Mouse (Mus musculus) midbrain, embryonic 11.5 days (tissue): ENCODE data around the gene Rbm48. TPM values are rescaled to one million over a fixed set of nuclear protein-coding genes. Genes with fewer than 3 reads are reported as not detected.

Experiments used
- ATAC-seq: fragments of 200-750 bp; cut with Nextera tagmentation; 2 replicates; pipeline ENCODE4 v1.8.0; 2017; ENCODE audit warnings: moderate TSS enrichment, moderate library complexity; ENCODE audit not compliant: low FRiP score
- DNase-seq: peaks from one replicate; pipeline ENCODE4 v3.0.0; 2015; ENCODE audit warnings: low spot score; ENCODE audit errors: missing footprints
- H3K27ac ChIP-seq: fragments of 300-500 bp; sonication (generic); 2 replicates; pipeline ENCODE4 v1.5.1; 2014; ENCODE audit warnings: low read depth, low read length
- H3K27me3 ChIP-seq: fragments of 300-500 bp; sonication (generic); 2 replicates; pipeline ENCODE4 v1.6.1; 2014; ENCODE audit warnings: mild to moderate bottlenecking, low read length, moderate library complexity, mixed read lengths; ENCODE audit not compliant: control insufficient read depth, insufficient read depth
- H3K36me3 ChIP-seq: fragments of 300-500 bp; sonication (generic); 2 replicates; pipeline ENCODE4 v1.6.1; 2014; ENCODE audit warnings: mild to moderate bottlenecking, low read length, moderate library complexity, mixed read lengths; ENCODE audit not compliant: control insufficient read depth, insufficient read depth
- H3K4me1 ChIP-seq: fragments of 300-500 bp; sonication (generic); 2 replicates; pipeline ENCODE4 v1.6.1; 2014; ENCODE audit warnings: low read length; ENCODE audit not compliant: control insufficient read depth, insufficient read depth
- H3K4me2 ChIP-seq: fragments of 300-500 bp; sonication (generic); 2 replicates; pipeline ENCODE4 v1.6.1; 2014; ENCODE audit warnings: mild to moderate bottlenecking, moderate library complexity
- H3K4me3 ChIP-seq: fragments of 300-500 bp; sonication (generic); 2 replicates; pipeline ENCODE4 v1.5.1; 2014; ENCODE audit warnings: low read depth, low read length
- H3K9ac ChIP-seq: fragments of 300-500 bp; sonication (generic); 2 replicates; pipeline ENCODE4 v1.6.1; 2014; ENCODE audit warnings: low read length
- H3K9me3 ChIP-seq: fragments of 300-500 bp; sonication (generic); 2 replicates; pipeline ENCODE4 v1.6.1; 2016; ENCODE audit warnings: low read length; ENCODE audit not compliant: control insufficient read depth
- WGBS: fragments of 180-500 bp; shearing (Covaris S2); extraction: QIAGEN DNeasy Blood & Tissue Kit; methylation state at CpG from one replicate; pipeline ENCODE4 v1.1.7; 2014; 5-methylcytosine and 5-hydroxymethylcytosine counted together
- polyA plus RNA-seq: library from polyadenylated mRNA; unstranded; fragments of >200 nt; fragmentation: Nextera tagmentation; extraction: Ambion mirVana; gene quantifications from 2 replicates; pipeline ENCODE4 v1.2.1, GENCODE M21; 2014

The Rbm48 gene
- 13.8 and 15.9 TPM in 2 replicates for polyA plus RNA-seq

DNA sequence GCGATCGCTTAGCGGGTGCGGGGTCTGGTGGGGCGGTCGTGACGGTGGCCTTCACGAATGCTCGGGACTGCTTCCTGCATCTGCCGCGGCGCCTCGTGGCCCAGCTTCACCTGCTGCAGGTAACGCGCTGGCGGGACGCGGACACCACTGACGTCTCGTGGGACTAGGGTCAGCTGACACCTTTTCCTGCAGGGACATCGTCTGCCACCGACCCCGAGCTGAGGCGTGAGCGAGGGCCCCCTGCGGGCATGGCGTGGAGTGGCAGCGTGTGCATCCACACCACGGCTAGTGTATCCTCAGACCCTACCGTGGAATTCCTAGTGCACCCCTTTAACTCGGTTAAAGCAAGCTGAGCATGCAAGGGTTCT is at the start of gene Rbm48:
Gene Rbm48 (minus strand): TSS at position 187 of the 368 bp plus-strand sequence.
- ATAC-seq (peak; percentile 88), DNase-seq (peak; percentile 96)
- Histone ChIP-seq H3K9ac (peak within 1 kb of the TSS; percentile 77), H3K4me2 (peak within 1 kb of the TSS; percentile 74), H3K27me3 (no peaks in the 10 kb centered on the region), H3K4me3 (peak within 1 kb of the TSS; percentile 83), H3K9me3 (no peaks in the 10 kb centered on the region), H3K27ac (no peak within 1 kb of the TSS), H3K4me1 (peaks cover 11% of the 10 kb centered on the region), H3K36me3 (no peaks in the 10 kb centered on the region)
- WGBS: 0% methylated on average over 31 of the region's 31 CpGs

DNA sequence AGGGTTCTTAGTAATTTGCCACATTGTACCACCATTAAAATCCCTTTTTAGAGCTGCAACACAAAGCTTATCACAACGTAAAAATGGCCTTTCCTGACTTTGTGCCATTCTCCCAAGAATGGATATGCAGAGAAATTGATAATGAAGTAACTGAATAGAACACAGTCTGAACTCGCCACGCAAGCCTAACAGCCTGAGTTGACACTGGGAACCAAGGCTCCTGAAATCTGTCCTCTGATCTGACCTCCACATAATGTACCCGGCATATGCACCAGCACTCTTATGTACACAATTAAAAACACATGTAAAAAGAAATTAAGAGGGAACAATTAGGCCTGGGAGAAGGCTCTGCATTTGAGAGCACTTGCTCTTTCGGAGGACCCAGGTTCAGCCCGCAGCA is 48.9 kb upstream of the Rbm48 start:
- no peaks in the 10 kb centered on the region for H3K9me3 ChIP-seq
- no peak overlapping the region for H3K27ac ChIP-seq
- H3K4me2 ChIP-seq: no peak overlapping the region
- no peaks in the 10 kb centered on the region; the same call in 1 of the 2 replicates for H3K4me1 ChIP-seq
- DNase-seq (peak; percentile 57), ATAC-seq (no peak)
- H3K27me3 ChIP-seq: no peaks in the 10 kb centered on the region
- 0 out of 2 replicates have a peak, but pooled peaks cover 8% of the 10 kb centered on the region for H3K36me3 ChIP-seq
- WGBS: 93% methylated on average over 6 of the region's 6 CpGs
- H3K4me3 ChIP-seq: no peak overlapping the region
- H3K9ac ChIP-seq: no peak overlapping the region

DNA sequence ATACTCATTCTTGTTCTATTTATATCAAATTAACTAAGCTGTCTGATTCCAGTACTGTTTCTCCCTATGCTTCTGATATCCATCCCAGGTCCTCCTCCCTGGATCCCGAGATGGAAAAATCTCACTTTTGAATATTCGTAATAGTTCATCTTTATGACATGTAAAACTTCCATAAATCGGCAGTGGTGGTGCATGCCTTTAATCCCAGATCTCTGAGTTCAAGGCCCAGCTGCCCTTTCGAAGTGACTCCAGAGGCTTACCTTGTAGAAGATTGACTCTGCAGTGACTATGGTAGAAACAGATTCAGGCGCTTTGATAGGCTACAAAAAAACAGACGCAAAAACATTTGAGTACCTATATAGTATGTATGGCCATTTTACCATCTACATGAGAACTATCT is 48.2 kb upstream of the Rbm48 start:
- peak; percentile 76 for DNase-seq
- Histone ChIP-seq H3K27me3 (no peaks in the 10 kb centered on the region), H3K27ac (no peak overlapping the region), H3K9ac (no peak overlapping the region), H3K4me1 (no peaks in the 10 kb centered on the region; the same call in 1 of the 2 replicates), H3K4me2 (no peak overlapping the region), H3K36me3 (0 out of 2 replicates have a peak, but pooled peaks cover 8% of the 10 kb centered on the region), H3K9me3 (no peaks in the 10 kb centered on the region), H3K4me3 (no peak overlapping the region)
- 94% methylated on average over 6 of the region's 6 CpGs for WGBS
- ATAC-seq: no peak

DNA sequence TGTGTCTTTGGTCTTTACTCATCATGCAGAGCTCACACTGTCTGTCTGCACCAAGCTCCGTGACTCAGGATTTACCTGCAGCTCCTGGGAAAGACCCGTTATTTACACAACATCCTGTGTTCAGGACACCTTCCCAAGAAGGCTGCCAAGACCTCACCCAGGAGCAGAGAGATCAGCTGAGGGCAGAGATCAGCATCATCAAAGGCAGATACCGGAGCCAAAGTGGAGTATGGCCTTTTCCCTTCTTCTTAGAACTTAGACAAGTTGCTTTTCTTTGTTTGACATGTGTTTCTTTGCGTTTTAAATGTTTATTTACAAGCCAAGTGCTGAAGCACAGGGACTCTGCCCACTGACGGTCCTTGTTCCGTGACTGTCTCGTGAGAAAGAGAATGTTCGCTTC is 38.9 kb upstream of the Rbm48 start:
- Histone ChIP-seq H3K9me3 (no peaks in the 10 kb centered on the region), H3K4me2 (no peak overlapping the region), H3K27me3 (no peaks in the 10 kb centered on the region), H3K9ac (no peak overlapping the region), H3K4me3 (no peak overlapping the region), H3K27ac (no peak overlapping the region), H3K4me1 (no peaks in the 10 kb centered on the region), H3K36me3 (peaks cover 2% of the 10 kb centered on the region; the same call in 1 of the 2 replicates)
- 88% methylated on average over 8 of the region's 8 CpGs for WGBS
- ATAC-seq (no peak), DNase-seq (peak; percentile 76)

DNA sequence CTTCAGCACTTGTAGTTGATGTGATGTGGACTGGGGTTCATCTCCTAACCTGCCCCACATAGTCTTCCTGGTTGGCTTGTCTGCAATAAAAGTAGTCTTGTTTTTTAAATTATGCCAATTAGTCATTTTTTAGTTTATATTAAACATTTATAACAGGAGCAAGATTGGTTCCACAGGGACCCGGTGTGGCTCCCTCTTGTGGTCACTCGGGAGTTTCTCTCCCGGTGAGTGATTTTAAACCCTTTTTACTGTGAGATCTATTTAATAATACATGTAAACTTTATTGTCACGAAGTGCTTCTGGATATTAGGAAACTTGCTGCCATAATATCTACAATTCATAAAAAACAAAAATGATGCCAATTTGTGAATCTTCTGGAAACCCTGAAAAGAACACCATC is 37.6 kb upstream of the Rbm48 start:
- Histone ChIP-seq H3K4me1 (no peaks in the 10 kb centered on the region), H3K27me3 (no peaks in the 10 kb centered on the region), H3K36me3 (peaks cover 2% of the 10 kb centered on the region; the same call in 1 of the 2 replicates), H3K4me2 (no peak overlapping the region), H3K4me3 (no peak overlapping the region), H3K27ac (no peak overlapping the region), H3K9me3 (no peaks in the 10 kb centered on the region), H3K9ac (no peak overlapping the region)
- ATAC-seq: no peak
- DNase-seq: peak; percentile 83
- WGBS: 77% methylated on average over 4 of the region's 4 CpGs

DNA sequence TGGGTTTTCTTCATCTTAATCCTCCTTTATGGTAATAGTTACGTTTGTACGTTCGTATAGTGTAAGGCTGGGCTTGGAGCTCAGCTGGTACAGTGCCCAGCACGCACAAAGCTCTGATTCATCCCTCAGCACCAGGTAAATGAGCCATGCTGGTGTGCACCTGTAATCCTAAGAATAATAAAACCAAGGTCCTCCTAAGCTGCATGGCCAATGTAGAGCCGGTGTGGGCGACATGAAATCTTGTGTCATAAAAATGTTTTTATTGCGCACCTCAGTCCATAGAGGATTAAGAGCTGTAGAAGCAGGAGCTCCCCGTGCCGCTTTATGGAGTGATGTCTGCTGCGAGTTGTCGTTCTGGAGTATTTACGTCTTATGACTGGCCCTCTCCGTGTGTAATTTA is 36.9 kb upstream of the Rbm48 start:
- no peak overlapping the region for H3K4me2 ChIP-seq
- ATAC-seq: no peak
- no peak overlapping the region for H3K27ac ChIP-seq
- no peaks in the 10 kb centered on the region for H3K27me3 ChIP-seq
- H3K4me3 ChIP-seq: no peak overlapping the region
- DNase-seq: peak; percentile 69
- no peaks in the 10 kb centered on the region for H3K4me1 ChIP-seq
- no peaks in the 10 kb centered on the region for H3K9me3 ChIP-seq
- H3K9ac ChIP-seq: no peak overlapping the region
- WGBS: 96% methylated on average over 13 of the region's 13 CpGs
- H3K36me3 ChIP-seq: peaks cover 2% of the 10 kb centered on the region; the same call in 1 of the 2 replicates

DNA sequence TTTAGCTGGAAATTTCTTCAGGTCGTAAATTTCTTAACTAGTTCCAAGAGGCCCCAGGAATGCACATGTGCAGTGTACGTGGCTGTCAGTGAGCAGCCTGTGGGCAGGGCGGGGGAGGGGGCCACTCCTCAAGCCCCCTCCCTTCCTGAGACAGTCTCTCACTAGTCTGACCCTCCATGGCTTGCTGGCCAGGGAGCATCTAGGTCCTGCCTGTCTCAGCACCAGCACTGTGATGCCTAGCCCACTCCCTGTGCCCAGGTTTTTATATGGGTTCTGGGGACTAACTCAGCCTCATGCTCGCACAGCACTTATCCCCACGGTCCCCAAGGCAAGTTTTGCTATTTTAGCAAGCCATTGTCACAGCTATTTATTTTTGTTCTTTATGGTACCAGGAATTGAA is 35.9 kb upstream of the Rbm48 start:
- Histone ChIP-seq H3K9ac (no peak overlapping the region), H3K36me3 (peaks cover 2% of the 10 kb centered on the region; the same call in 1 of the 2 replicates), H3K27ac (no peak overlapping the region), H3K4me2 (no peak overlapping the region), H3K9me3 (no peaks in the 10 kb centered on the region), H3K4me1 (no peaks in the 10 kb centered on the region), H3K4me3 (no peak overlapping the region), H3K27me3 (no peaks in the 10 kb centered on the region)
- DNase-seq (peak; percentile 21), ATAC-seq (no peak)
- WGBS: 88% methylated on average over 5 of the region's 5 CpGs

DNA sequence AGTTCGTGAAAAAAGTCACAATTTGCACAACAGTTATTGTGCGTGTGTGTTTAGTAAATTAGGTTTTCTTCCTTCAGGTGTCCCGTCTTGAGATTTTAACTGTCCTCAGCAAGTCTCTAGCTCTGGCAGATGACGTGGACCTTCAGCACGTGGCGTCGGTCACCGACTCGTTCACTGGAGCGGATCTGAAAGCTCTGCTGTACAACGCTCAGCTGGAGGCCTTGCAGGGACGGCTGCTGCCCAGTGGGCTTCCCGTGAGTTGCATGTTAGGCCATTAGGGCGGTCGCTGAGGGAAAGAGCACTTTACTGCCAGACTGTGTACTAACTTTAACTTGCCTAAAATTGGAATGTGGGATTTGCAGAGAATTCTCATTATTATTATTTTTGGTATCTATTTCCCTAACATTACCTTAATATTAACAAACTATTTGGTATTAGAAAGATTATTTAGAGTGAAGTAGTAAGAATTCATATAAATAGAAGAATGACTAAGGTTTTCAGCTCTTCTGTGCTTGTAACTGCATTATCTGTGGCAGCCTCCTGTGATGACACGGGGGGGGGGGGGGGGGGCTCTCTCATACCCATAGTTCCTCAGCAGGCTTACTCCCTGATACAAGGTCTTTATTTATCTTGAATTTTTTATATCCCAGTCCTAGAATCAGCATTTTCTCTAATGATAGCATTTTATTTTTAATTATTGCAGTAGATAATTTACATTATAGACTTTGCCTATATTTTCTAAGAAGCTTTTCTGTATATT is 35.3 kb upstream of the Rbm48 start:
- H3K36me3 ChIP-seq: peaks cover 2% of the 10 kb centered on the region; the same call in 1 of the 2 replicates
- DNase-seq (peak; percentile 78), ATAC-seq (no peak)
- no peak overlapping the region for H3K9ac ChIP-seq
- no peak overlapping the region for H3K4me2 ChIP-seq
- H3K4me1 ChIP-seq: no peaks in the 10 kb centered on the region
- H3K9me3 ChIP-seq: no peaks in the 10 kb centered on the region
- no peak overlapping the region for H3K4me3 ChIP-seq
- no peak overlapping the region for H3K27ac ChIP-seq
- H3K27me3 ChIP-seq: no peaks in the 10 kb centered on the region
- 66% methylated on average over 16 of the region's 16 CpGs for WGBS

DNA sequence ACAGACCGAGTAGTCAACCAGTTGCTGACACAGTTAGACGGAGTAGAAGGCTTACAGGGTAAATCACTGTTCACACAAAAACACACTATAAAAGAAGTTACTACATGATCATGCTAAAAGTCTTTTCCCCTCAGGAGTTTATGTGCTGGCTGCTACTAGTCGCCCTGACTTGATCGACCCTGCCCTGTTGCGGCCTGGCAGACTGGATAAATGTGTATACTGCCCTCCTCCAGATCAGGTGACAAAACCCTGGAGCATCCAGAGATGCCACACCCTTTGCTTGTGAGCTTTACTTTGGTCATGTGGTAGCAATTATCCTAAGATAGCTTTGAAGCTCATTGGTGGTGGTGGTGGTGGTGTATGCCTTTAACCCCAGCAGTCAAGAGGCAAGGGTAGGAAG is 33.7 kb upstream of the Rbm48 start:
- Histone ChIP-seq H3K9me3 (no peaks in the 10 kb centered on the region), H3K4me3 (no peak overlapping the region), H3K27me3 (no peaks in the 10 kb centered on the region), H3K4me1 (no peaks in the 10 kb centered on the region), H3K4me2 (no peak overlapping the region), H3K9ac (no peak overlapping the region), H3K27ac (no peak overlapping the region), H3K36me3 (peaks cover 4% of the 10 kb centered on the region; the same call in 1 of the 2 replicates)
- DNase-seq (peak; percentile 19), ATAC-seq (no peak)
- WGBS: 91% methylated on average over 5 of the region's 5 CpGs
